Mouse (Mus musculus) forebrain, postnatal 0 days (tissue): ENCODE results near the gene She. TPM values are rescaled to one million over a fixed set of nuclear protein-coding genes. Genes with fewer than 3 reads are reported as not detected.
"Not testable (repeated sequence)": the region's sequence is repeated elsewhere in the genome, so short reads cannot be mapped to it uniquely, and the experiment has no call there.

Source experiments
- ATAC-seq: fragments of 200-750 bp; cut with Nextera tagmentation; 2 replicates; pipeline ENCODE4 v1.8.0; 2017; ENCODE audit warnings: mild to moderate bottlenecking, moderate library complexity
- DNase-seq: peaks from one replicate; pipeline ENCODE4 v3.0.0-alpha.2; 2015
- H3K27ac ChIP-seq: fragments of 300-500 bp; sonication (generic); 2 replicates; pipeline ENCODE4 v1.5.1; 2014; ENCODE audit warnings: low read depth, mild to moderate bottlenecking, antibody characterized with exemption, low read length, moderate library complexity, mixed read lengths
- H3K27me3 ChIP-seq: fragments of 300-500 bp; sonication (generic); 2 replicates; pipeline ENCODE4 v1.6.1; 2014; ENCODE audit warnings: mild to moderate bottlenecking, low read length, mixed read lengths; ENCODE audit not compliant: insufficient read depth
- H3K36me3 ChIP-seq: fragments of 300-500 bp; sonication (generic); 2 replicates; pipeline ENCODE4 v1.6.1; 2014; ENCODE audit warnings: mild to moderate bottlenecking, moderate library complexity; ENCODE audit not compliant: insufficient read depth
- H3K4me1 ChIP-seq: fragments of 300-500 bp; sonication (generic); 2 replicates; pipeline ENCODE4 v1.6.1; 2014; ENCODE audit warnings: antibody characterized with exemption; ENCODE audit not compliant: insufficient read depth
- H3K4me2 ChIP-seq: fragments of 300-500 bp; sonication (generic); 2 replicates; pipeline ENCODE4 v1.6.1; 2014; ENCODE audit warnings: low read depth, mild to moderate bottlenecking, moderate library complexity
- H3K4me3 ChIP-seq: fragments of 300-500 bp; sonication (generic); 2 replicates; pipeline ENCODE4 v1.5.1; 2014; ENCODE audit warnings: low read depth, low read length, mixed read lengths
- H3K9ac ChIP-seq: fragments of 300-500 bp; sonication (generic); 2 replicates; pipeline ENCODE4 v1.6.1; 2014; ENCODE audit warnings: mild to moderate bottlenecking
- H3K9me3 ChIP-seq: fragments of 300-500 bp; sonication (generic); 2 replicates; pipeline ENCODE4 v1.6.1; 2016; ENCODE audit warnings: low read length
- CTCF ChIP-seq: sonication (generic); IDR thresholded peaks from 2 replicates; pipeline ENCODE4 v1.5.1; 2016; ENCODE audit warnings: antibody characterized with exemption, control low read depth, low read depth
- WGBS: fragments of 180-500 bp; shearing (Covaris S2); extraction: QIAGEN DNeasy Blood & Tissue Kit; methylation state at CpG from one replicate; pipeline ENCODE4 v1.1.7; 2014; 5-methylcytosine and 5-hydroxymethylcytosine counted together
- polyA plus RNA-seq: library from polyadenylated mRNA; unstranded; fragments of >200 nt; fragmentation: Nextera tagmentation; extraction: Ambion mirVana; gene quantifications from 2 replicates; pipeline ENCODE4 v1.2.1, GENCODE M21; 2015
- total RNA-seq: library from RNA; depleted of rRNA; stranded (reverse); fragments of >200 nt; gene quantifications from 2 replicates; pipeline ENCODE4 v1.2.3, GENCODE M21; 2014

The She gene
- total and polyA plus RNA-seq, 2 experiments from 2014 or later: 0.86 to 2.1 TPM

GRCm38 (mm10) chr3:89795746-89796145 is 35.4 kb upstream of the She start:
- H3K4me1 ChIP-seq: no peaks in the 10 kb centered on the region
- no peaks in the 10 kb centered on the region for H3K9me3 ChIP-seq
- H3K27me3 ChIP-seq: no peaks in the 10 kb centered on the region
- H3K4me2 ChIP-seq: no peak overlapping the region
- DNase-seq (no peak), ATAC-seq (no peak)
- H3K4me3 ChIP-seq: no peak overlapping the region
- TF ChIP-seq CTCF: peak; percentile 18; the same call in 1 of the 2 replicates
- no peak overlapping the region for H3K27ac ChIP-seq
- no peak overlapping the region for H3K9ac ChIP-seq
- H3K36me3 ChIP-seq: no peaks in the 10 kb centered on the region
- WGBS: 67% methylated on average over 5 of the region's 5 CpGs

- Histone ChIP-seq H3K36me3 (no peaks in the 10 kb centered on the region), H3K27me3 (no peaks in the 10 kb centered on the region), H3K9me3 (no peaks in the 10 kb centered on the region), H3K4me1 (no peaks in the 10 kb centered on the region), H3K4me2 (no peak overlapping the region), H3K9ac (no peak overlapping the region), H3K27ac (no peak overlapping the region), H3K4me3 (no peak overlapping the region)
- DNase-seq (no peak), ATAC-seq (no peak)
- no peak for TF ChIP-seq CTCF
- 68% methylated on average over 4 of the region's 4 CpGs for WGBS
Observed at GRCm38 (mm10) chr3:89796358-89796757, 34.8 kb upstream of the She start.

- 86% methylated on average over 3 of the region's 3 CpGs for WGBS
- Histone ChIP-seq H3K4me3 (no peak overlapping the region), H3K4me2 (no peak overlapping the region), H3K27ac (no peak overlapping the region), H3K27me3 (no peaks in the 10 kb centered on the region), H3K36me3 (no peaks in the 10 kb centered on the region), H3K9me3 (no peaks in the 10 kb centered on the region), H3K4me1 (no peaks in the 10 kb centered on the region), H3K9ac (no peak overlapping the region)
- no peak for TF ChIP-seq CTCF
- ATAC-seq: no peak
- no peak for DNase-seq
Observed at GRCm38 (mm10) chr3:89798518-89798917, 32.7 kb upstream of the She start.

GRCm38 (mm10) chr3:89799476-89799875 is 31.7 kb upstream of the She start:
- DNase-seq: no peak
- Histone ChIP-seq H3K27me3 (no peaks in the 10 kb centered on the region), H3K4me3 (no peak overlapping the region), H3K9me3 (no peaks in the 10 kb centered on the region), H3K4me1 (no peaks in the 10 kb centered on the region), H3K4me2 (no peak overlapping the region), H3K27ac (no peak overlapping the region), H3K36me3 (no peaks in the 10 kb centered on the region), H3K9ac (no peak overlapping the region)
- ATAC-seq: no peak
- no peak for TF ChIP-seq CTCF
- 5% methylated on average over 13 of the region's 13 CpGs for WGBS

- whole genome bisulfite sequencing: 26% methylated on average over 3 of the region's 3 CpGs
- H3K4me2 ChIP-seq, H3K36me3 ChIP-seq, H3K9ac ChIP-seq, DNase-seq, ATAC-seq, H3K4me1 ChIP-seq, H3K9me3 ChIP-seq, H3K27ac ChIP-seq, H3K27me3 ChIP-seq, H3K4me3 ChIP-seq: not testable (repeated sequence)
Observed at GRCm38 (mm10) chr3:89800078-89800477, 31.1 kb upstream of the She start.

GRCm38 (mm10) chr3:89800774-89801506 is 30.2 kb upstream of the She start:
- DNase-seq (no peak), ATAC-seq (no peak)
- Histone ChIP-seq H3K4me1 (no peaks in the 10 kb centered on the region), H3K4me2 (no peak overlapping the region), H3K4me3 (no peak overlapping the region), H3K27ac (no peak overlapping the region), H3K9me3 (no peaks in the 10 kb centered on the region), H3K9ac (no peak overlapping the region), H3K36me3 (no peaks in the 10 kb centered on the region), H3K27me3 (no peaks in the 10 kb centered on the region)
- TF ChIP-seq CTCF: no peak
- WGBS: 73% methylated on average over 5 of the region's 5 CpGs

- ATAC-seq: no peak
- no peak for DNase-seq
- no peaks in the 10 kb centered on the region for H3K9me3 ChIP-seq
- no peaks in the 10 kb centered on the region for H3K36me3 ChIP-seq
- H3K4me2 ChIP-seq: no peak overlapping the region
- H3K27me3 ChIP-seq: no peaks in the 10 kb centered on the region
- WGBS: 51% methylated on average over 3 of the region's 3 CpGs
- no peak overlapping the region for H3K4me3 ChIP-seq
- H3K9ac ChIP-seq: no peak overlapping the region
- H3K4me1 ChIP-seq: no peaks in the 10 kb centered on the region
- TF ChIP-seq CTCF: no peak
- H3K27ac ChIP-seq: no peak overlapping the region
Observed at GRCm38 (mm10) chr3:89801507-89801847, 29.7 kb upstream of the She start.
